Mouse (Mus musculus) MEL (cell line): ENCODE results near the gene Ccdc106. TPM values are rescaled to one million over a fixed set of nuclear protein-coding genes. Genes with fewer than 3 reads are reported as not detected.
A peak's percentile ranks its signal among the peaks of the same experiment; 100 is the strongest.

Experiments
- DNase-seq: peaks from one replicate; pipeline ENCODE4 v3.0.0; 2011; ENCODE audit warnings: low read depth, low spot score
- H3K27ac ChIP-seq: 2 replicates; pipeline ENCODE4 v1.5.1; 2012; ENCODE audit warnings: low read depth, mild to moderate bottlenecking, control low read depth, low read length, moderate library complexity; ENCODE audit not compliant: control insufficient read depth
- H3K27me3 ChIP-seq, 2 experiments: fragments of 150-350 bp in 1 of 2; sonication (generic) in 1 of 2; 2 replicates each; pipeline ENCODE4 v1.6.1; 2012; ENCODE audit warnings: low read length in 2 of 2, mild to moderate bottlenecking in 2 of 2, improper control_type of control experiment in 1 of 2, moderate library complexity in 1 of 2; ENCODE audit not compliant: insufficient read depth in 2 of 2, control insufficient read depth in 1 of 2
- H3K36me3 ChIP-seq, 2 experiments: 2 replicates each; pipeline ENCODE4 v1.6.1; 2012 to 2014; ENCODE audit warnings: low read length in 2 of 2, improper control_type of control experiment in 1 of 2, inconsistent platforms in 1 of 2, mild to moderate bottlenecking in 1 of 2; ENCODE audit not compliant: insufficient read depth in 2 of 2, control insufficient read depth in 1 of 2
- H3K4me1 ChIP-seq, 2 experiments: fragments of 150-350 bp in 1 of 2; sonication (generic) in 1 of 2; 2 replicates each; pipeline ENCODE4 v1.6.1; 2012; ENCODE audit warnings: low read length in 2 of 2, improper control_type of control experiment in 1 of 2, mild to moderate bottlenecking in 1 of 2; ENCODE audit not compliant: insufficient read depth in 2 of 2, control insufficient read depth in 1 of 2
- H3K4me3 ChIP-seq, 2 experiments: fragments of 150-350 bp in 1 of 2; sonication (generic) in 1 of 2; 2 replicates each; pipeline ENCODE4 v1.5.1; 2012; ENCODE audit warnings: low read depth in 2 of 2, low read length in 2 of 2, mild to moderate bottlenecking in 2 of 2, moderate library complexity in 2 of 2, control low read depth in 1 of 2, improper control_type of control experiment in 1 of 2; ENCODE audit not compliant: control insufficient read depth in 1 of 2, insufficient read depth in 1 of 2
- H3K79me2 ChIP-seq: 2 replicates; pipeline ENCODE4 v1.6.1; 2012; ENCODE audit warnings: mild to moderate bottlenecking, low read length, moderate library complexity; ENCODE audit not compliant: control insufficient read depth, poor library complexity, insufficient read depth
- H3K9ac ChIP-seq: 2 replicates; pipeline ENCODE4 v1.6.1; 2012; ENCODE audit warnings: low read depth, mild to moderate bottlenecking, control low read depth, low read length, moderate library complexity; ENCODE audit not compliant: control insufficient read depth, poor library complexity, severe bottlenecking
- H3K9me3 ChIP-seq: fragments of 150-350 bp; sonication (generic); replicated peaks from 2 replicates; pipeline ENCODE4 v1.6.1; 2012; ENCODE audit warnings: mild to moderate bottlenecking, low read length, improper control_type of control experiment, moderate library complexity; ENCODE audit not compliant: insufficient read depth
- CHD1 ChIP-seq: IDR thresholded peaks from 2 replicates; pipeline ENCODE4 v1.6.1; 2012; ENCODE audit warnings: low read depth, mild to moderate bottlenecking, inconsistent platforms, low read length, improper control_type of control experiment
- CHD2 ChIP-seq: IDR thresholded peaks from 2 replicates; pipeline ENCODE4 v1.6.1; 2011; ENCODE audit warnings: low read length, improper control_type of control experiment
- CTCF ChIP-seq, 3 experiments: IDR thresholded peaks in 2 of 3; conservative IDR thresholded peaks in 1 of 3; 2 replicates each; pipeline ENCODE4 v1.5.1; 2011 to 2012; ENCODE audit warnings: low read length in 3 of 3, low read depth in 2 of 3, mild to moderate bottlenecking in 2 of 3, improper control_type of control experiment in 1 of 3, inconsistent platforms in 1 of 3, mixed read lengths in 1 of 3, moderate library complexity in 1 of 3; ENCODE audit not compliant: control insufficient read depth in 1 of 3, insufficient read depth in 1 of 3, poor library complexity in 1 of 3, severe bottlenecking in 1 of 3
- ETS1 ChIP-seq: IDR thresholded peaks from 2 replicates; pipeline ENCODE4 v1.6.1; 2012; ENCODE audit warnings: low read depth, mild to moderate bottlenecking, inconsistent platforms, low read length, improper control_type of control experiment, moderate library complexity
- GABPA ChIP-seq: IDR thresholded peaks from 2 replicates; pipeline ENCODE4 v1.6.1; 2012; ENCODE audit warnings: low read depth, mild to moderate bottlenecking, inconsistent platforms, low read length, improper control_type of control experiment, moderate library complexity
- HCFC1 ChIP-seq: IDR thresholded peaks from 2 replicates; pipeline ENCODE4 v1.6.1; 2012; ENCODE audit warnings: low read depth, mild to moderate bottlenecking, inconsistent platforms, low read length, improper control_type of control experiment, moderate library complexity
- KAT2A ChIP-seq: conservative IDR thresholded peaks from 2 replicates; pipeline ENCODE4 v1.6.1; 2012; ENCODE audit warnings: low read depth, low read length, improper control_type of control experiment, inconsistent platforms
- MAFK ChIP-seq: IDR thresholded peaks from 2 replicates; pipeline ENCODE4 v1.6.1; 2011; ENCODE audit warnings: low read depth, mild to moderate bottlenecking, low read length, improper control_type of control experiment, borderline replicate concordance
- MAZ ChIP-seq: IDR thresholded peaks from 2 replicates; pipeline ENCODE4 v1.6.1; 2012; ENCODE audit warnings: low read depth, mild to moderate bottlenecking, inconsistent platforms, low read length, improper control_type of control experiment
- MEF2A ChIP-seq: IDR thresholded peaks from 2 replicates; pipeline ENCODE4 v1.6.1; 2014; ENCODE audit warnings: low read depth, mild to moderate bottlenecking, inconsistent platforms, low read length, improper control_type of control experiment; ENCODE audit not compliant: poor library complexity, insufficient replicate concordance, severe bottlenecking; ENCODE audit errors: extremely low read depth
- MXI1 ChIP-seq: IDR thresholded peaks from 2 replicates; pipeline ENCODE4 v1.6.1; 2011; ENCODE audit warnings: mild to moderate bottlenecking, low read depth, low read length, improper control_type of control experiment
- NELFE ChIP-seq: IDR thresholded peaks from 2 replicates; pipeline ENCODE4 v1.6.1; 2011; ENCODE audit warnings: low read depth, low read length, improper control_type of control experiment
- NRF1 ChIP-seq: IDR thresholded peaks from 2 replicates; pipeline ENCODE4 v1.6.1; 2014; ENCODE audit warnings: low read depth, mild to moderate bottlenecking, inconsistent platforms, low read length, improper control_type of control experiment, moderate library complexity; ENCODE audit not compliant: poor library complexity, insufficient read depth, severe bottlenecking
- POLR2AphosphoS2 ChIP-seq: IDR thresholded peaks from 2 replicates; pipeline ENCODE4 v1.6.1; 2011; ENCODE audit warnings: low read length, improper control_type of control experiment
- POLR2AphosphoS5 ChIP-seq: IDR thresholded peaks from 2 replicates; pipeline ENCODE4 v1.6.1; 2012; ENCODE audit warnings: low read depth, borderline replicate concordance, mild to moderate bottlenecking, inconsistent platforms, low read length, moderate library complexity, mixed read lengths
- RCOR1 ChIP-seq: IDR thresholded peaks from 2 replicates; pipeline ENCODE4 v1.6.1; 2012; ENCODE audit warnings: low read depth, mild to moderate bottlenecking, inconsistent platforms, low read length, improper control_type of control experiment
- SIN3A ChIP-seq: IDR thresholded peaks from 2 replicates; pipeline ENCODE4 v1.6.1; 2012; ENCODE audit warnings: low read length, improper control_type of control experiment, inconsistent platforms
- SMC3 ChIP-seq: IDR thresholded peaks from 2 replicates; pipeline ENCODE4 v1.6.1; 2011; ENCODE audit warnings: low read depth, low read length, improper control_type of control experiment
- TCF12 ChIP-seq: IDR thresholded peaks from 2 replicates; pipeline ENCODE4 v1.6.1; 2014; ENCODE audit warnings: low read depth, mild to moderate bottlenecking, inconsistent platforms, low read length, improper control_type of control experiment, moderate library complexity
- ZKSCAN1 ChIP-seq: IDR thresholded peaks from 2 replicates; pipeline ENCODE4 v1.6.1; 2012; ENCODE audit warnings: low read depth, mild to moderate bottlenecking, inconsistent platforms, low read length, improper control_type of control experiment, moderate library complexity
- polyA plus RNA-seq, 2 experiments: library from polyadenylated mRNA; stranded (reverse) in 1 of 2; unstranded in 1 of 2; fragments of >175 nt in 1 of 2; fragments of >200 nt in 1 of 2; gene quantifications; 2 replicates each; pipeline versions ENCODE4 v1.2.1 to v1.2.4; 2012; ENCODE audit warnings: low replicate concordance in 2 of 2, low read depth in 1 of 2; ENCODE audit not compliant: insufficient read length in 2 of 2, insufficient read depth in 1 of 2, missing spikeins in 1 of 2
- total RNA-seq: library from RNA; depleted of rRNA; stranded (reverse); fragments of 300-350 nt; gene quantifications from 2 replicates; pipeline ENCODE4 v1.2.3, GENCODE M21; 2012

Gene Ccdc106
- total and polyA plus RNA-seq, 3 experiments = 0.50 to 0.82 TPM; not detected in 1

DNA sequence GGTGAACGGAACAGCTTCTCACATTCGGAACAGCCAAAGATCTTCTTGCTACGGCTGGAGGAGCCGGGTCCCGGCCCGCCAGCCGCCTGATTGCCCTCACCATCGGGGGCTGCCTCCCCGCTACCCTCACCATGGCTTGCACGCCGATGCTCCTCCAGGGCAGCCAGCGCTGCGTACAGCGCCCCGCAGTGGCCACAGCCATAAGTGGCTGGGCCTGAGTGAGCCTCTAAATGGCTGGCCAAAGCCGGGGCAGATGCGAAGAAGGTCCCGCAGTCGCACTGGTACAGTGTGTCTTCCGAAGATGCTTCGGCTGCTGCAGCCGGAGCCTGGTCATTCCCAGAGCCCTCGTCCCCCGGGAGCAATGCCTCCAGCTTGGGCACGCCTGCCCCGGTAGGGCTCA is 12.1 kb upstream of the Ccdc106 start:
- H3K79me2 ChIP-seq = no peaks in the 10 kb centered on the region
- H3K27me3 ChIP-seq = no peaks in the 10 kb centered on the region
- peak in 1 of 3 experiments; percentile 20; a peak in 2 of 6 replicates for TF ChIP-seq CTCF (IDR thresholded peaks at IDR 0.05 in 2 of 3, conservative IDR thresholded peaks at IDR 0.05 in 1 of 3; ENCODE audit: control insufficient read depth in 1 of 3, insufficient read depth in 1 of 3, low read depth in 2 of 3, low read length in 3 of 3, poor library complexity in 1 of 3, severe bottlenecking in 1 of 3)
- no peak for TF ChIP-seq MAFK
- TF ChIP-seq, all 39 proteins: peak for 1
- H3K9me3 ChIP-seq = no peaks in the 10 kb centered on the region
- DNase-seq = no peak
- H3K4me3 ChIP-seq = no peak overlapping the region
- no peak overlapping the region for H3K27ac ChIP-seq
- H3K4me1 ChIP-seq = no peaks in the 10 kb centered on the region; a peak in 1 of 4 replicates
- peaks cover 0 to under 1% of the 10 kb centered on the region in 2 experiments; a peak in 3 of 4 replicates for H3K36me3 ChIP-seq
- H3K9ac ChIP-seq = no peak overlapping the region

- no peak overlapping the region for H3K27ac ChIP-seq
- H3K9me3 ChIP-seq = no peaks in the 10 kb centered on the region
- peaks cover 2 to 4% of the 10 kb centered on the region in 2 experiments; a peak in 3 of 4 replicates for H3K4me1 ChIP-seq
- DNase-seq = no peak
- H3K4me3 ChIP-seq = no peak overlapping the region
- no peaks in the 10 kb centered on the region for H3K27me3 ChIP-seq
- no peak for TF ChIP-seq TCF12
- no peak for TF ChIP-seq ETS1
- TF ChIP-seq CHD2 = no peak
- no peak for TF ChIP-seq POLR2AphosphoS5
- no peak for TF ChIP-seq RCOR1
- no peak overlapping the region for H3K9ac ChIP-seq
- peaks cover 2% of the 10 kb centered on the region for H3K79me2 ChIP-seq
- H3K36me3 ChIP-seq = peaks cover 0 to 9% of the 10 kb centered on the region in 2 experiments; a peak in 3 of 4 replicates
These were observed 7.5 kb upstream of the Ccdc106 start for GRCm38 (mm10) chr7:5012681-5013513.

DNA sequence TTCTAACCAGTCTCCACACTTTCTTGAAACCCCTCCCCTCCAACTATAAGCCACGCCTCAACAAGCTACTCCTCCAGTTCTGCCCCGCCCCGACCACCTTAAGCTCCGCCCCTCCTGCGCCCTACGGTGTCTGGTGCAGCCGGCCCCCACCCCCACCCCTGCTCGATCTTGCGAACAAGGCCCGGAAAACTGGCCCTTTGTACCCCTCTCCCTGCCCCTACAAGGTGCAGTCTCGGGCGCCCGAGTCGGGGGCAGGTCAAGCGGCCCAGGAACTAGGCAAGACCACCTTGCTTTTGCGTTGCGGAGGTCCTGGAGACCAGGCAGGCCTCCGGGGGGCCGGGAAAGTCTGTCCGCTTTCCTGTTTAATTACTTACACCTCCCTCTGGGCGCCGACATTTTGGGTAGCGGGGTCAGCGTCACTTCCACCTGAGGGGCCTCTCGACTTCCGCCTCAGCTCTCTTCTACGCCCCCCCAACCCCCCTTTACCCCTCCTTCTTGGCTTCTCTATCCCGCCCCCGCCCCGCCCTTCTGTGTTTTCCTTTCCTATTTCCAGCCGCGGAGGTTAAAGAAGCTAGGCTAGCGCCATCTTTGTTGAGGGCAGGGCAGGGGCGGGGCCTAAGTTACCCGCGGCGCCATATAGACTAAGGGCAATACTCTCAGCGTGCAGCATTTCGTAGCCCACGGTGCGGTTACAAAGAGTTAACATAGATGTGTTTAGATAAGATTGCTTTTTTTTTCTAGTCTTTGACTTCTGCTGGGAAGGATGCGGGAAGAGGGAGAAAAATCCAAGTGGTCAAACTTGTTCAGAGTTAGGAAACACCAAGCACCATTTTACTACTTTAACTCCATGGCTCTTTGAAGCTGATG is 5.9 kb upstream of the Ccdc106 start, which contains the start of the genes Zfp524 and Fiz1:
Gene Zfp524 (plus strand): TSS at position 165 of the 867 bp plus-strand sequence.
Gene Fiz1 (minus strand): TSS at position 447 of the 867 bp plus-strand sequence.
- peak; percentile 98 for DNase-seq
- peak within 1 kb of the TSS; percentile 97 for H3K27ac ChIP-seq
- H3K4me1 ChIP-seq = peaks cover 5 to 11% of the 10 kb centered on the region in 2 experiments; a peak in 3 of 4 replicates
- no peaks in the 10 kb centered on the region for H3K27me3 ChIP-seq
- H3K79me2 ChIP-seq = peaks cover 2% of the 10 kb centered on the region
- H3K9ac ChIP-seq = peak within 1 kb of the TSS; percentile 97
- peaks cover 0 to 17% of the 10 kb centered on the region in 2 experiments; a peak in 2 of 4 replicates for H3K36me3 ChIP-seq
- no peaks in the 10 kb centered on the region for H3K9me3 ChIP-seq
- H3K4me3 ChIP-seq = peak within 1 kb of the TSS; percentile 88 to 92
- TF ChIP-seq CHD1 (peak; percentile 92; the same call in 1 of the 2 replicates), KAT2A (peak; percentile 76; the same call in 1 of the 2 replicates), NRF1 (peak; percentile 54; the same call in 1 of the 2 replicates), POLR2AphosphoS2 (no peak), GABPA (no peak), SMC3 (no peak), MXI1 (peak; percentile 46; the same call in 1 of the 2 replicates), MAZ (peak; percentile 59), NELFE (peak; percentile 75), HCFC1 (peak; percentile 88), MEF2A (no peak), SIN3A (peak; percentile 67), TCF12 (peak; percentile 25; the same call in 1 of the 2 replicates), ZKSCAN1 (no peak), CTCF (IDR thresholded peaks at IDR 0.05 in 2 of 3, conservative IDR thresholded peaks at IDR 0.05 in 1 of 3; ENCODE audit: control insufficient read depth in 1 of 3, insufficient read depth in 1 of 3, low read depth in 2 of 3, low read length in 3 of 3, poor library complexity in 1 of 3, severe bottlenecking in 1 of 3) (no peak), RCOR1 (peak; percentile 81)
